Mouse (Mus musculus) R1 (cell line): ENCODE data around the gene B3gnt2.
A peak's percentile ranks its signal among the peaks of the same experiment; 100 is the strongest.
"Not testable (repeated sequence)": the region's sequence is repeated elsewhere in the genome, so short reads cannot be mapped to it uniquely, and the experiment has no call there.

Source experiments
- DNase-seq: peaks from one replicate; pipeline ENCODE4 v3.0.0-alpha.2; 2018; ENCODE audit warnings: low read depth, low spot score

The B3gnt2 gene

DNA sequence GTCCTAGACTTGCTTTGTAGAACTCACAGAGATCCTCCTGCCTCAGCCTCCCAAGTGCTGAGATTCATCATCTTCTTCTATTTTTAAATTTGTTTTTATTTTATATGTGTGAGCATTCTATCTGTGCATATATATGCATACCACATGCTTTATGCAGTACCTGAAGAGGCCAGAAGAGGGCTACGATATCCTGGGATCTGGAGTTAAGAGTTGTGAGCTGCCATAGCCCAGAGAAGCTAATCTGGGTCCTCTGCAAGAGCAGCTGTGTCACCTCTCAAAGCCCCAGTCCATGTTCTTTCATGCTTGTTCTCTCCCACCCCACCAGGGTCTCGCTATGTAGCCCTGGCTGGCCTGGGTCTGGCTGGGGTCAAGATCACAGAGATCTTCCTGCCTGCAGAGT, 83.2 kb downstream of the B3gnt2 start:
- peak; percentile 82 for DNase-seq

DNA sequence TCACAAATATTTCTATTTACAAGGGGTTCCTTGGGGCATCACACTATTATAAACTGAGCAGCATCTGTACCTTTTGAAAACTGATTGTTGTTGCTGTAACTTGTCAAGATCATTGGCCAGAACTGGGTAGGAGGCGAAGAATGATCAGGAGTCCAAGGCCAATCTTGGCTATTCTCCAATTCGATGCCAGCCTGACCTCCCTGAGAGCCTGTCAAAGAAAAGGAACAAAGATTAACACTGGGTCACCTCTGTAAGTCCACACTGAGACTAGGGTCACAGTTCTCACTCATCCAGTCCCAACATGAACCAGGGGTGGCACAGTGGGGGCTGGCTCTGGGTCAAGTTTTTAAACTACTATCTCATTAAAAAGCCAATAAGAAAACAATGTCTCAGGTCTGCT, 85.9 kb downstream of the B3gnt2 start:
- DNase-seq = no peak

DNA sequence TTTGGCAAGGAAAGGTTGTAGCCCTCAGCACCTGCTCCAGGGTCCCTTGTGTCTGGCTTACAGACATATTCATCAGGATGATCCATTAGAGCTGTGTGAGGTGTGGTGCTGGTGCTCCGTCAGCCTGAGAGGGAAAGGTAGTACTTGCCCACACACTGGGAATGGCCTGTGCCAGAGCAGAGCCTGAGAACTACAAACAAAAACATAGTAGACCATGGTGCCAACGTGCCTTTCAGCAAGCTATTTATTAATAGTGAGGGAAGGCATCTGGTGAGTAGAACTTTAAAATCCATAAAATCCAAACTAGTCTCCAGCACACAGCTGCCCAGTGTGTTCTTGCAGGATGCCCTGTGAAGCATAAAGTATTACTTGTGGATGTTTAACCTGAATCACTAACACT, 94.5 kb downstream of the B3gnt2 start:
- DNase-seq = no peak

DNA sequence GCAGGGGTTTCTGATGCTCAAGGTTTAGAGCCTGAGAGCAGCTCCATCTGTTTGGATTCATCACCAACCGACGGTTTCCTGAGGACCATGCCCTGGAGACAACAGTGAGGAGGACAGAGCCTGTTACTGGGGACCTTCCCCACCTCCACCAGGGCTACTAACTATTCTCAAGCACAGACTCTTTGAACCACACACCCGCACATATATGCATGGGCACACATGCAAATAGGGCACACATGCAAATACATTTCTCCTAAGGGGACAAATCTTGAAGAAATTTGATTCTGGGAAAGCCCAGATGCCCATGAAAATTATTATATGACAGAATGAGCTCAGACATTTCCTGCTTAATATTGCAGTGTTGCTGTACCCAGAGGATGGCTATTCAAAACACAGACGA, 95.3 kb downstream of the B3gnt2 start:
- DNase-seq = no peak

DNA sequence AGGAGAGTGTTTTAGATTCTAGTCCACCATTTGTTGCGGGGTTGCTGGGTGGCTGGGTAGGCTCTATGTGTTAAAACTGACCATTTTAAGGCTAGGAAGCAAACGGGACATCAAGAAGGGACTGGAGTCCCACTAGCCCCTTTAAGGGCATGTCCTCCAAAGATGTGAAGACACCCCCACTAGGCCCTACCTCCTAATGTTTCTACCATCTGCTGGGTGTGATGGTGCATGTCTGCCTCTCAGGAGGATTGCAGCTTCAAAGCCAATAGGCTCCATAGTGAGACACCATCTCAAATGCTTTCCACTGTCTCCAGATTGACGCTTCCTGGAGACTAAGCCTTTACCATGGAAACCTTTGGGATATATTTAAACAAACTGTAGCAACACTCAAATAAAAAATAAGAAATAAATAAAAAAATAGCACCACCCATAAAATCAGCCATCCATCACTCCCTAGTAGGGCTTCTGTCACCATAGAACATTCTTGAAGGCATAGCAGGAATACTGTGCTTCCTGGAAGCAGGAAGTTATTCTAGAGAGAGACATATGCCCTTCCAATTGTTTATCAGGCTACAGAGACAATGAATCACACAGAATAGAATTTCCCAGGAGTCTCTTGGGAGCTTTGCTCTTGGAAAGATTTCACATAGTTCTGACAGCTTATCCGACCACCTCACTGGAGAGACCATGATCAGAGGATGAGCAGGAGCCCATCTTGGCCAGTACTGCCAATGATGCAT, 97.0 kb downstream of the B3gnt2 start:
- DNase-seq = no peak

DNA sequence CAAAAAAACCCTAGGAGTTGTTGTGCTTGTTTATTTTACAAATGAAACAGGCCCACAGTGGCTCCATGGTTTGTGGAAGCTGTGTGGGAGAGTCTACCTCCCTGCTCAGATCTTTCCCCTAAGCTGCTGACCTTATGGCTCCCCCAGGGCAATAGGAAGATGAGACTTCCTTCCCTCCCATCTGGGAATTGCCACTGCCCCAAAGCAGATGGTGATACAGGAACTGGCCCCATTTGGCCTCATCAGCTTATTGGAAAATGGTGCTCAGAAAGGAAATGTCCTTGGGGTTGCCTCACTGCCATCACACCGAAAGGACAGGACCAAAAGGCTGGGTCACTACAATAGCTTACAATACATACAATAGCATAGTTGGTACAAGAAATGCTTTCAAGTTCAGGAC, 97.7 kb downstream of the B3gnt2 start:
- no peak for DNase-seq

DNA sequence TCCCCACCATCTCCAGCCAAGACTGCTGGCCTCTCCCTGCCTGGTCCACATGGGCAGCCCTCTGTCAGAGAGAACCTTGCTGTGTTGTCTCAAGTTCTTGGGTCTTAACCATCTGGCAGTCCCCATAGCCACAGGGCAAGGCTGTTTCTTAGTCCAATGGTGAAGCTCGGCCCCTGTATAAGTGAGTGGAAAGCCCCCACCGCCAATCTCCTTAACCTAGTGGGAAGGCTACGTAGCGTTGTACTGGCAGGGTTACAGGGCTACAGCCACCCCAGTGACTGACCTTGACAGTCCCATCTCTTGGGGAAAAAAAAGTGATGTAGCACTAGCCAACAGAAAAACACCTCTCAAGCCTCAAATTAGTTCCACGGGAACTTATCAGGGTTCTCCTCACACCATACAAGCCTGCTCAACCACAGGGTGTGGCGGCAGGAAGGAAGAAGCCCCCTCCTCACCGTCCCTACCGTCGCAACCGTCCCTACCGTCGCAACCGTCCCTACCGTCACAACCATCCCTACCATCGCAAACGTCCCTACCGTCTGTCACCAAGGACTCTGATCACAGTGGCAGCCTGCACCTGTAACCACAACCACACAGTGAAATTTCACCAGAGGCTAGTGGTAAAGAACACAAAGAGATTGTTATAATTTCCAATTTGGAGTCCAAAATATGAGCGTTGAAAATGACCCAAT, 98.4 kb downstream of the B3gnt2 start:
- no peak for DNase-seq

DNA sequence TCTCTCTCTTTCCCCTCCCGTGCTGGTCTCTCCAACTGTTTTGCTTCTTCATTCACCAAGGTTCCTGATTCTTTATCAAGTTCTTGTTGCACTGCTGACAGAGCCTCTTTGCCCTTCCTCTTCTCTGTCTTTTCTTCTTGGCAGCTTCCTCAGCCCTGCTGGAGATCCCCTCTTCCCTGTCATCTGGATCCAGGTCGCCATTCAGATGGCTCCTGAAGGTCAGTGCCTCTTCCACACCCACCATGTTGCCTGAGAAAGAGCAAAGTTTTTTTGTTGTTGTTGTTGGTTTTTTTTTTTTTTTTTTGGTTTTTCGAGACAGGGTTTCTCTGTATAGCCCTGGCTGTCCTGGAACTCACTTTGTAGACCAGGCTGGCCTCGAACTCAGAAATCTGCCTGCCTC, 101.0 kb downstream of the B3gnt2 start:
- no peak for DNase-seq

DNA sequence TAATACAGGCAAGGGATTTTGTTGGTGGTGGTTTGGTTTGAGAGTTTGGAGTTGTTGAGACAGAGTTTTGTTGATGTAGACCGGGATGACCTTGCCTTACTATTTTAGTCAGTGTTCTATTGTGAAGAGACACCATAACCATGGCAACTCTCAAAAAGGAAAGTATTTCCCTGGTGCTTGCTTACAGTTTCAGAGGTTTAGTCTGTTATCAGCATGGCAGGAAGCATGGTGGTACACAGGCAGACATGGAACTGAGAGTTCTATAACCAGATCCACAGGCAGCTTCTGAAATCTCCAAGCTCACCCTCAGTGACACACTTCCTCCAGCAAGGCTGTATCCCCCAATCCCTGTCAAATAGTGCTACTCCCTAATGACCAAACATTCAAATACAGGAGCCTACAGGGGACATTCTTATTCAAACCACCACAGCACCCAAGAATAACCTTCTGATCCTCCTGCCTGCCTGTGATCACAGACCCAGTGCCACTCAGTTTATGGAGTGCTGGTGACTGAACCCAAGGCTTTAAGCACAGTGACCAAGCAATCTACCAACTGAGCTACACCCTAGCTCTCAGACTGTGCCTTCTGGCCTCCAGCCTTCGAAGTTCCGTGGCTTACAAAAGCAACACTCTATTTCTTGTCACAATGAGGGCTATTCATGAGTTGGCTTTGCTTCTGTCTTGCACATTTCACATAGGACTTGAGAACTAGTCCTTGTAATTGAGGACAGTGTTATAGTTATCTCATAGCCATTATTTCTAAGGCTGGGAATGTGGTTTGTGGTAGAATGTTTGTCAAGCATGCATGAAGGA, 104.4 kb downstream of the B3gnt2 start:
- no peak for DNase-seq

DNA sequence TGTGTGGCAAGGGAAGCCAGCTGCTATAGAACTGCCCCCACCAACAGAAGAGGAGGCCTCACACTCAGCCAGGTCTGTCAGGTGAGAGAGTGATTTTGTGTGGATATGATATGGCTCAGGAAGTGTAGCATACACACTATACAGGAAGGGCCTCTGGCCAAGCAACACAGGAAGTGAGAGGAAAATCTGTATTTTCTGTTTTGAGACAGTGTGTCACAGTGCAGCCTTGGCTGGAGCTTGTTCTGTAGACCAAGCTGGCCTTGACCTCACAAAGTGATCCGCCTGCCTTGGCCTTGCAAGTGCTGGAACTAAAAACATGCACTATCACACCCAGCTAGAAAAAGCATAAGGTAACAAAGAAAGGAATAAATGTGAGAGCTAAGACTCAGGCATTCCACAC, 105.6 kb downstream of the B3gnt2 start:
- no peak for DNase-seq

DNA sequence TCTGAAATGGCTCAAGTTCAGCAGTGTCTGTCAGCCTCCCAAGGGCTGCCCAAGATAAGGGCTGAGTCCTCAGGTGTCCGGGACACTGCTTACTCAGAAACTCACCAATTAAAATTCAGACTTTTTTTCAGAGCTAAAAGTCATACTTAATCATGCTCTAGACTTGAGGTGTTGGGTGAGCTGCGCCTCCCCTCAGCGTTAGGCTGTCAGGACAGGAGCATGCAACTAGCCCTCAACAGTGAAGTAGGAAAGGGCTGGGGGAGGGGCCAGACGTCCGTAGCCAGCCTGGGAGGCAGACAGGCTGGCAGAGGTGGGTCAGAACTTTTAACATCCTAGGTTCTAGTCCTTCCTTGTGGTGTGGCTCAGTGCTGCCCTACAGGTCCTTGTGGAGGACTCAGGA, 108.2 kb downstream of the B3gnt2 start:
- no peak for DNase-seq

DNA sequence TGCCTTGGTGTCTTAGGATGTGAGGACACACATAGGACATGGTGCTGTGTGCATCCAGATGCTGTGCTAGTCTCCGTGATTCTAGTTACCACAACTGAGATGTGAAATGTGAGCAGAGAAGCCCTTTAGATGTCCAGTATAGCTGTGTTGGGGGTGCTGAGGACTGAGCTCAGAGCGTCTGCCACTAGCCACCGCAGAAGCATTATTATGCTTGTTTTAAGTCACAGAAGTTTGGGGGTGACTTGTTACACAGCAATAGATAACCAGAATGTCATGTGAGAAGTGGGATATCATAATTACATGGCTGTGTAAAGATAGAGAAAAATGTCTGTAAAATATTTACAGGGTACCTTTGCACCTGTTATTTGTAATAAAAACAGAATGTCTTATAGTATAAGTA, 109.2 kb downstream of the B3gnt2 start:
- DNase-seq = no peak

DNA sequence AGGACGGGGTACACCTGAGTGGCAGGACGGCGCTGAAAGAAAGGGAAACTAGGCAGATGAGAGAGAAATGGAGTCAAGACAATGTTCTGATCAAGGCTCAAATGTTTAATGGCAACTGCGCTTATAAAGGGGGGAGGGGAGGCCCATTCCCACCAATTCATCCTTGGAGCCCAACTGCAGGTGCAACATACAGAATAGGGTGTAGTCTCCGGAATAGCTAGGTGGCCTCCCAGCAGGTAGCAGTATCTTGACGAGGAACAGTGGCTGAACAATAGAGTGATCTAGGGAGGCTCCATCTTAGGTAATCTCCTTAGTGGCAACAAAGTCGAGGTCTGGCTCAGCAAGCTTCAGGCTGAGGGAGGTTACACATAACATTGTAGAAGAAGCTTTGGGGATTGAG, 113.4 kb downstream of the B3gnt2 start:
- peak; percentile 60 for DNase-seq

DNA sequence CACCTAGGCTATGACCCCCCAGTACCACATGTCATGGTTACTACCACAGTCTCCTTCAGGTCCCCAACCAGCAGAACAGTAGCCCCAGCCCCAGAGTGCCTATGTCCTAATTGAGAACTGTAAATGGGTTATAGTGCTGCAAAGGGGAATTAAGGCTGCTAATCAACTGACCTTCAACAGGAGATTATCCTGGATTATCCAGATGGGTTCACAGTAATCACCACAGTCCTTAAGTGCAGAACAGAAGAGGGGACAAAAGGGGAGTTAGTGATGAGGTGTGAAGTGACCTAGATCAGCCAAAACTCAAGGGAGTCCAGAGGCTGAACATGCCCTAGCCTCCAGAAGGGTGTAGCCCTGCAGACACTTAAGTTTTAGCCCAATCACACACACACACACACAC, 115.4 kb downstream of the B3gnt2 start:
- no peak for DNase-seq

DNA sequence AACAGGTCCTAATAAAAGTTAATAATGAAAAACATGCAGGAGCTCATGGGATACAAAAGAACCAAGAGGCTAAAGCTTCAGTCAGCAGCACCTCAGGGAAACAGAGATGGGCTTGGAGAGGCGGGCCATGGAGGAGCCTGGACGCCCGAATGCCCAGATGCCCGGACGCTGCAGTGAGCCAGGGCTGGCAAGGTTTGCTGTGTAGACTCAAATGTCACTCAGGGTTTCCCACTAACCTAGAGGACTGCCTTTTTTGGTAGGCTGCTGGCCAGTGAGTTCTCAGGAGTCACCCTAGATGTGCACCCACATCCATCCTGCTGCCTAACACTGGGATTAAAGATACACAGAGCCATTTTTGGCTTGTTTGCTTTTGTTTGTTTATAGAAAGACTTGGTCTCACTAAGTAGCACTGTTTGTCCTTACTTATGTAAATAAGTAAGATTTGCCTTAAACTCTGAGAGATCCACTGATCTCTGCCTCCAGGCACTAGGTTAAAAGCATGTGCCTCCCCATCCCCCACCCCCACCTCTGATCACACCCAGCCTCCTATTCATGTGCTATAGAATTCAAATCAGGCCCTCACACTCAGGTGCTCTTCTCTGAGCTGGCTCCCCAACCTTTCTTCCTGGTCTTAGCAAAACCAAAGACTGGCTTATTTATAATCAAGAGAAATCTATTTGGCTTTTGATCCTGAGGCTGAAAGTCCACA, 117.0 kb downstream of the B3gnt2 start:
- DNase-seq = peak; percentile 41

DNA sequence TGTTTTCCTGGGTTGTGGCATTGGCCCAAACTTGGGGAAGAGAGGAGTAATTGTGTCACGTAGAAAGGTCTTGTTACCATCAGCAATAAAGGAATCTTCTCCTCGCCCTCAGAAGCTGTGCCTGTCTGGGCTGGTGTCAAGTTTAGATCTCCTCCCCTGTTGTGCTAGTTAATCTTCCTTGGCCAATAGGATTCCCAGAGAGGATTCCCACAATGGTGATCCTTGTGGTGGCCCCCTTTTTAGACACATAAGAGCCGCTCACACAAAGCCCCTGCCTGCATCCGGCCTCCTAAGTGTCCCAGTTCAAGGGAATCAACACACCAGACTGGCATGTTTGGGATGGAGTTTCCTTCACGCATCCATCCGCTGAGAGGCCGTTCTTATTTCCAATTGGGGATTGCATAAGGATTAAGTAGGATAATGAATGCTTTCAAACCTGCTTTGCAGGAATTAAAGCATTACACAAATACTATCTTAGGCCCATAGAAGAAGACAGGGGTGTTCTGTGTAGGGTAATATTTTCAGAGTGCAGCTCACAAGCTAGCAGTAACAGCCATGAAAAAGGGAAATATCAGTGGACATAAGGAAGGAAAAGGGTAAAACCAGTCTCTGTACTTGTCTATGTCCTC, 118.6 kb downstream of the B3gnt2 start:
- DNase-seq = no peak

DNA sequence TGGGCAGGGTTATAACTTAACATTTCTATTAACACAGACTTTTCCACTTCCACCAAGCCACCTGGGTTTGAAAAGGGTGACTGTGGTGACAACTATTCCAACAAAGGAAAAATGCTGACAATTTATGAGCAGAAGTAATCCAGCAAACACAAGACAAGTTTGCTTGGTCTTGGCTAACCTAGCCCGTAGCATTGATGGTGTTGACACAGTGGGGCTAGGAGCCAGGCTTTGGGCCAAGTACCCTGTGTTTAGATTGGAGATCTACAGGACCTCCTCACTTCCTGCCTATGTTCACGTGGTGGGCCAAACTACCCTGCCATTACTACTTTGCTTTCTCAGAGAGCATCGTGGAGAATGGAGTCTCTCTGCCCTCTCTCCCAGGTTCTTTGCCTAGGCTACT, 119.3 kb downstream of the B3gnt2 start:
- DNase-seq = no peak

DNA sequence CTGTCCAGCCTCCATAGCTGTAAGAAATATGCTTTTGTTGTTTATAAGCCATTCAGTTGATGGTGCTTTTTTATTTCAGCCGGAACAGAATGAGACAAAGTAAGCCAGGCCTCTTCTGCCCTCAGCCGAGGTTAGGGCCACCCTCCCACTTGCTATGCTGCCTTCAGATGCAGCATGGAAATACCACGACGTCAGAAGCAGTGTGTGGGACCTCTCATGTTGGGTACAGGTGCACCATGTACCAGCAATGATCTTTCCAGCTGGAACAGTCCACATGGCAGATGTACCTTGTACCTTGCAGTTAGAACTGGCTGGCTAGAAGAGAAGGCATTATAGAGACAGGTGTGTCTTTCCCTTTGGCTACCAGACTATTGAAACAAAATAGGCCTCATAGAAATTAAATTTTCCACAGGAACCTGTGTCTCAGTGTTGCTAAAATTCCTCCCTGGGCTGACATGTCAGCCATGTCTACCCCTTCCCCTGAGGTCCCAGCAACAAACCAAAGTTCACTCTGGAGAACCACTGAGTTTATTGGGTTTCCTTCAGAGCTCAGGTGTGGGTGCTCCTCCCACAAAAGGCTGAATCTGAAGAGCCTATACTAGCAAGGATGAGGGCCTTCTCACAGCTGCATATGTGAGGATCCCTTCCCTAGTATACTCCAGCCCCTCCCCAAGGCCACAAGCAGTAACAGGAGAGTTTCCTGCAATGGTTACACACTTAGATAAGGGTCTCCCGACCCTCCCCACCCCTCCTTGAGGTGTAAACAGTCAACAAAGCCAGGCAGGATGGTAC, 121.1 kb downstream of the B3gnt2 start:
- DNase-seq = no peak

DNA sequence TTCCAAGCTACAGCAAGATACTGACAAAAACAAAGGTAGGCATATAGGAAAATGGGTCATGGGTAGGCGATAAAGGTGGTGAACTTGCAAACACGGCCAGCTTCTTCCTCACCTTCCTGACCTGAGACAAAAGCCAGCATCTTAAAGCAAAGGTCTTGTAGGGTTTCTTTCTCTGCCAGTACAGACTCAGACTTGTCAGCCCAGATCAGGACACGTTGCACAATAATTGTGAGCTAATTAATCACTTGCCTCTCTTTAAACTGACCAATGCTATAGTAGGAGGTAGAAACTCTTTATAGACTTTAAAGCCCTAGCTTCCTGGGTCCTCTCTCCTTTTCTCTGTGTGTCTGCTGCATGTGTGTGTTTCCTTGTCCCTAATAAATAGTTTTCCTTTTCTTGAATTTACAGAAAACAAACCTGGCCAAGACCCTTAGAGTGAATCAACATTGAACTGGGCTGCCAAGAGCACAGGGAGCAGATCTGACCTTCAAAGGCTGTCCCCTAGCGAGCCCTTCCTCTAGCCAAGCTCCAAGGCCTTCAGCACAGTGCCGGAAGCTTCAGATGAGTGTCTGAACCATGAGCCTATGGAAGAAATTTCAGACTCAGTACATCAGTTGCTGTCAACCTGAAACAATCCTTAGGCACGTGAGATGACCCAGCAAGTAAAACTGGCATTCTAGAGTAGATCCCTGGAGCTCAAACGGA, 124.1 kb downstream of the B3gnt2 start:
- no peak for DNase-seq

DNA sequence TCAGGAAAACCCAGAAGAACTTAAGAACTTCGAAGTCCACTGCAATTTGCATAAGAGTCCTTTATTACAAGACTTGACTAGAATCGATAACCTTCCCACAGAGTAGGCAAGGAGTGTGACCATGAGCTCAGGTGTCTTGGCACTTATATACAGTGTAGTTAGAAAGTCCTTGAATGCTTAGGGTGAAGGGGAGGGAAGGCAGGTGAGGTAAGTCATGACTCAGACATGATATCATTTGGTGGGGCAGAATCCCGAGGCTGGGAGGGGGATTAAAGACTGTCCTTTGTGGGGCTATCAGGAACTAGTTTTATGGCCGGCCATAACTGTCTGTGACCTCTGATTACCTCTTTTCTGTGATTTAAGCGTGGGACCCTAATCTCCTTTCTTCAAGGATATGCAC, 125.6 kb downstream of the B3gnt2 start:
- DNase-seq = not testable (repeated sequence)
